Mouse (Mus musculus) left cerebral cortex, adult 2 months (tissue): ENCODE measurements around the gene Bloc1s4. TPM values are rescaled to one million over a fixed set of nuclear protein-coding genes. Genes with fewer than 3 reads are reported as not detected.

ENCODE experiments used
- DNase-seq, 2 experiments: peaks; one replicate each; pipeline ENCODE4 v3.0.0; 2021 to 2022; ENCODE audit warnings: low spot score in 2 of 2, mixed read lengths in 1 of 2; ENCODE audit errors: extremely low spot score in 1 of 2
- H3K27ac ChIP-seq: fragments of 200-600 bp; 2 replicates; pipeline ENCODE4 v1.8.1; 2022
- H3K4me3 ChIP-seq: fragments of 200-600 bp; 2 replicates; pipeline ENCODE4 v1.8.1; 2022
- CTCF ChIP-seq: fragments of 200-600 bp; IDR thresholded peaks from 2 replicates; pipeline ENCODE4 v1.8.1; 2022; ENCODE audit warnings: antibody characterized with exemption, mild to moderate bottlenecking, moderate library complexity
- intact Hi-C: fragments of 180-260 bp; cut with DNase I; formaldehyde crosslinking; loops from one replicate; pipeline ENCODE4 v1.15.1; 2025
- total RNA-seq, 2 experiments: library from RNA; stranded (reverse); gene quantifications; 2 replicates each; pipeline ENCODE4 v1.2.3; 2021

Gene Bloc1s4
- total RNA-seq, 2 experiments from 2014 or later = 19.3 to 19.7 TPM

DNA sequence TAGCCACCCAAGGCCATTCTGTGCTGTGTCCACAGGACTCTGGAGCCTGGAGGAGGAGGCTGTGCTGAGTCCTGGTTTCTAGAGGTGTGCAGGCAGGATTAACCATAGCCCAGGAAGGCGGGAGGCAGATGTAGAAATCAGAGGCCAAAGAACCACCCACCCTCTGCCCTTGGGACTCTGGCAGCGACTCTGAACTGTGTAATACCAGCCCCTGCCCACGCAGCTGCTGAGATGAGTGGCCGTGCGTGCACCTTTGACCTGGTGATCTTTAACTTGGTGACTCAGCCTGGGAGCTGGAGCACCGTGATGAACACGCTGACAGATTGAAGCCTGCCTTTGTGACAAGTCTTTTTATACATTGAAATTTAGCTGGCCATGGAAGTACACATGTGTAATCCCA is 24.2 kb downstream of the Bloc1s4 start:
- DNase-seq = no peak
- no peak overlapping the region for H3K4me3 ChIP-seq
- TF ChIP-seq CTCF = no peak
- intact Hi-C loops = no loop called here
- H3K27ac ChIP-seq = no peak overlapping the region

- H3K4me3 ChIP-seq = no peak overlapping the region
- no peak for TF ChIP-seq CTCF
- H3K27ac ChIP-seq = no peak overlapping the region
- intact Hi-C loops = no loop called here
- no peak for DNase-seq
Observed at GRCm38 (mm10) chr5:36723356-36723755, 25.1 kb downstream of the Bloc1s4 start.

GRCm38 (mm10) chr5:36722415-36722856 is 26.0 kb downstream of the Bloc1s4 start:
- DNase-seq = no peak
- TF ChIP-seq CTCF = no peak

DNA sequence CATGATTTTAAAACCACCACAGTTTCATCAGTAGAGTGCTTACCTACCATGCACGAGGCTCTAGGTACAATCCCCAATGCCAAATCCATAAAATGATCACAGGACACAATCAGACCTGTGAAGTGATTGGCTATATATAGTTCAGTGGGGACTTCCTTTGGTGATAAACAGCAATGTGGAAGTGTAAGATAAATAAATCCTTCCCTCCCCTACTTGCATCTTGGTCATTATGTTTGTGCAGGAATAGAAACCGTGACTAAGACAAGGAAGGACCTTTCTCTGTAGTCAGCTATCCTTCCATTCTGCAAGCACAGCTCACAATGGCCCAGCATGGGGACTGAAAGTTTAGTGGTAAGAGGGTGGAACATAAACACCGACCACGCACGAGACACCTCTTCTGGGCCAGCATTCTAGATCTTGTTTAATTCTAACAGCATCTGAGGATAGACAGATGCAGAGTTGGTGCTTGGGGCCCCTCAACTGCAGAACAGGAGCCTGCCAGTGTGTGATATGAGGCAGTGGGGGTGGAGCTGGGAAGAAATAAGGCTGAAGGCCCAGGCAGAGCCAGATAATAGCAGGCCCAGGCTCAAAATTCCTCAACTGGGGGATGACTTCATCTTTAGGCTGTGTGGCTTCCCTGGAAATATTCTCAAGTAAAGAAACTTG is 27.6 kb downstream of the Bloc1s4 start:
- H3K27ac ChIP-seq = no peak overlapping the region

More at GRCm38 (mm10) chr5:36722415-36722856, 26.0 kb downstream of the Bloc1s4 start:
- intact Hi-C loops = no loop called here
- Histone ChIP-seq H3K4me3 (no peak overlapping the region), H3K27ac (no peak overlapping the region)

DNA sequence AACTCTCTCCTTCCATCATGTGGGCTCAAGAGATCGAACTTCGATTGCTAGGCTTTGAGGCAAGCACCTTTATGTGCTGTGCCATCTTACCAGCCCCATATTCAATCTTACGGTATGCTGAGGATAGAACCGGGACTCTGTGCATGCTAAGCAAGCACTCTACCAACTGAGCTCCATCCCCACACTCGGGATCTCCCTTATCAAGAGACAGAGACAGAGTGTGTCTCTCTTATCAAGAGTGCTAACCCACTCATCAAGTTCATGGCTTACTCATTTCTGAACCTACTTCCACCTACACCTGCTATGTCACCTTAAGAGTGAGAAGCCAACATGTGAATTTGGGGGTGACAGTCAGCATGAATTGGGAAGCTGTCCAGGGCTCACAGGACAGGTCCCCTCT is 28.2 kb downstream of the Bloc1s4 start:
- DNase-seq = no peak
- Histone ChIP-seq H3K4me3 (no peak overlapping the region), H3K27ac (no peak overlapping the region)
- TF ChIP-seq CTCF = no peak
- intact Hi-C loops = no loop called here

More for the DNA sequence above, 27.6 kb downstream of the Bloc1s4 start:
- H3K4me3 ChIP-seq = no peak overlapping the region
- no peak for TF ChIP-seq CTCF
- intact Hi-C loops = no loop called here
- DNase-seq = no peak

DNA sequence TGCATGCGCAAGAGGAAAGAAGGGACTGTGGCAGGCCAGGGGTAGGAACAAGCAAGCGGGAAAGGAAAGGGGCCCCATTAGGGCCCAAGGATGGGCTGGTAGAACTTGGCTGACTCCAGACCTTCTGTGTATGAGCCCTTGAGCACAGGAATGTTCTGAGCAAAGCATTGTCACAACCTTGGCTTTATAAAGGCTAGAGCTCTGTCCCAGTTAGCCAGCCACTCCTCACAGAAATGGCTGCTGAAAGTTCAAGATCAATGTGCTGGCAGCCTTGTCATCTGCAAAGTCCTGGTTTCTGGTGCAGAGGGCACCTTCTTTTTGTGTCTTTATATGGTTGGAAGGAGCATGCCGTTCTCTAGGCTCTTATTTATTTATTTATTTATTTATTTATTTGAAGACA is 28.8 kb downstream of the Bloc1s4 start:
- intact Hi-C loops = no loop called here
- Histone ChIP-seq H3K27ac (no peak overlapping the region), H3K4me3 (no peak overlapping the region)
- no peak for DNase-seq
- no peak for TF ChIP-seq CTCF

DNA sequence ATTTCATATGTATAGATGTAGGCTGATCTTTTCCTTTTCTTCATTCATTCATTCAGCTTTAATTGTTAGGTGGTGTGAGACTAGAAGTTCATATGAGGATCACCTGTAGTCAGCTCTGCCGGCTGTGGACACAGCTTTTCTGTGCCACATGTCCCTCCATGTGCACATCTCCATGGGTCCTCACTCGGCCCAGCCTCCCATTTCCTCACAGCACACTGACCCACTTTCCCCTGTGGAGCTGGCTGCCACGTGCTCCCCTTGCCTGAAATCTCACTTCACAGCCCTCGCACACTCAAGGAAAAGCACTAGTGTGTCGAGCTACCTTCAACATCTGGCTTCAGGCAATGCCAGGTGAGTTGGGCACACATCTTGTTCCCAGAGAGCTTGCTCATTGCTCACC is 29.3 kb downstream of the Bloc1s4 start:
- H3K4me3 ChIP-seq = no peak overlapping the region
- intact Hi-C loops = no loop called here
- no peak overlapping the region for H3K27ac ChIP-seq
- DNase-seq = no peak
- no peak for TF ChIP-seq CTCF

DNA sequence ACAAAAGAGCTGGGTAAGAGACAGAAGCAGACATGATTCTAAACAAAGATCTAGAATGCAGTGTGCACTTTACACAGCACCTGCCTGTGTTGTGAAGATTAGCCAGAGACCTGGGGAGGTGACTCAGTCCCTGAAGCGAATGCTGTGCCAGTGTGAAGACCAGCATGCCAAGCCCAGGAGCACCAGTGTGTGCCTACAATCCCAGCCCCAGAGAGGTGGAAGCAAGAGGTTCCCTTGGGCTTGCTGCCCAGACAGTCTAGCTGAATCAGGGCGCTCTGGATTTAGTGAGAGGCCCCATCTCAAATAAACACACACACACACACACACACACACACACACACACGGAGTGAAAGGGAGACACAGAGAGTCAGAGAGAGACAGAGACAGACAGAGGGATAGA is 30.6 kb downstream of the Bloc1s4 start:
- intact Hi-C loops = no loop called here
- TF ChIP-seq CTCF = no peak
- Histone ChIP-seq H3K27ac (no peak overlapping the region), H3K4me3 (no peak overlapping the region)
- no peak for DNase-seq

DNA sequence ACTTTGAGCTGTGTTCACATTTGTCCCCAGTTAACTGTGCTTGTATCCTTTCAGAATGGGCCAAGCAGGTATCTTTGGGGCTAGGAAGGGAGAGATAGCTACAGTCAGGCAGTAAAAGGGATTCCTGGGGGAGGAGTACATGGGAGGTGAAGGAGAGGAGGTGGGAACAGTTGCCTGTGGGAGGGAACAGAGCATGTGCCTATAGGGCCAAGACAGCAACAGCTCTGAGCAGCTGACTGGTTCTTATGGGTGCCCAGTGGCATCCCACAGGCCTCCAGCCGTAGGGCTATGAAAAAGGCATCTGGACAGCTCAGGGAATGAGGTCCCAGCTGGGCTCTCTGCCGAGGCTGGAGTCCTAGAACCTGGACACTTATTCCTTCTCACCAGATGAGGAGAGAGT is 31.6 kb downstream of the Bloc1s4 start:
- Histone ChIP-seq H3K4me3 (no peak overlapping the region), H3K27ac (no peak overlapping the region)
- no peak for DNase-seq
- intact Hi-C loops = no loop called here
- TF ChIP-seq CTCF = no peak

DNA sequence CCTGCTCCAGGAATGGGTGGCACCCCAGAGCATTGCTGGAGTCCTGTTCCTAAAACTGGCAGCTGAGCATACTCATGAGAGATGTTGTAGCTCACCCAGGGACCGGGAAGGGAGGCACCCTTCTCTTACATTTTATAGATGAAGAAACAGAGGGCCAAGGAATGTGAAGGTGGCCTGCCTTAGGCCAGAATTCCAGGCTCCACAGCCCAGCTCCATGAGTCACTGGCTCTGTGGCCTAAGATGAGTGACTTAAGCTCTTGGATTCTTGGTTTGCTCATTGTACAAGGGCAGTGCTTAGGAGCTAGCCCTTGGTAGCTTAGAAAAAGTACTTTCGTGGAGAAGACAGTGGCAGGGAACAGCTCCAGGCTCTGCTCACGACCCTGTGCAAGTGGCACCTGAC is 33.6 kb downstream of the Bloc1s4 start:
- Histone ChIP-seq H3K4me3 (no peak overlapping the region), H3K27ac (no peak overlapping the region)
- no peak for DNase-seq
- intact Hi-C loops = no loop called here
- TF ChIP-seq CTCF = no peak

- H3K27ac ChIP-seq = no peak overlapping the region
- DNase-seq = no peak
- intact Hi-C loops = no loop called here
- TF ChIP-seq CTCF = no peak
- H3K4me3 ChIP-seq = no peak overlapping the region
Observed at GRCm38 (mm10) chr5:36713693-36714092, 34.8 kb downstream of the Bloc1s4 start.

DNA sequence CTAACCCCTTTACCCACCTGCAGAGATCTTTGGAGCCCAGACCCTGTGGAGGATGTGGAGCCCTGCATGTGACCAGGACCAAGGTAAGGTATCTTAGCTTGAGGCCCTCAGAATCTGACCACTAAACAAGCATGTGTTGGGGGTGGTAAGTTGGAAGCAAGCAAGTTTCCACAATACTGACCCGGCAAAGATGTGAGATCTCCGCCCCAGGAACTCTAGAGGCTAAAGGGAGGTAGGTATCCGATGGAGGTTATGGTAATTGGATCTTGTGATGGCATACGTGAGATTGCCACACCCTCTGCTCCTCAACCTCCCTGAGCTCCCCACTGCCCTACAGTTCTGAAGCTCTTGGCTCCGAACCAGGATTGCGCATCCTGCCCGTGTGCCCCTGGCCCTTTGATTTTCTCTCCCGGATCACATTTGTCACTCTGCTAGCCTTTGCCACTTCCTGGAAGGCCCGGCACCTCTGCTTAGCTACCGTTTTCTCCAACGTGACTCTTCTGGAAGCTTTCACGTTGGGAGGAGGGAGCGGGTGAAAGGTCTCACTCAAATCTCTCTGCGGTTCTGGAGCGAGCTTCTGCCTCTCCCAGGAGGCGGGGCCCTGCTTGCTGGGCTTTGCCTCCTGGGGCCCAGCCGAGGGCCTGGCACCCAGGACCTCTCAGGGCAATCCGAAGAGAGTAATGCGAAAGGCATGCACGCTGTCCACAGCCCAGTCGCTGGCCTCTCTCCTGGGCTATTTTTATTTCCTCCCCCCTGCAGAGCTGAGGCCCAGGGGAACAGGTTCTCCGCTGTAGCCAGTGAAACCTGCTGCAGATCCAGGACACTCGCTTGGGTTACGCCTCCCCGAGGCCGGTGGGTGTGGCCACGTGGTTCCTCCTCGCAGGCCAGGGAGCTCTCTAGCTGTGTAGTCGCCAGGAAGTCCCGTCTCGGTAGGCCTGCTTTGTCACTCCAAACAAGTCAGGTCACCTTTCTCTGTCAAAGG is 35.6 kb downstream of the Bloc1s4 start:
- intact Hi-C loops = no loop called here
- no peak for TF ChIP-seq CTCF

More for the DNA sequence above, 35.6 kb downstream of the Bloc1s4 start:
- DNase-seq = peak in 1 of 2 experiments; percentile 33
- H3K4me3 ChIP-seq = peak overlapping the region; percentile 11; the same call in 1 of the 2 replicates
- H3K27ac ChIP-seq = no peak overlapping the region; the same call in 1 of the 2 replicates
